Mouse (Mus musculus): Measurements from ENCODE around the gene Gm35315. TPM values are rescaled to one million over a fixed set of nuclear protein-coding genes. Genes with fewer than 3 reads are reported as not detected.
"Not testable (repeated sequence)": the region's sequence is repeated elsewhere in the genome, so short reads cannot be mapped to it uniquely, and the experiment has no call there.

Gene Gm35315
- polyA plus RNA-seq, 1 experiment from 2014 or later: 0.64 TPM

GRCm38 (mm10) chr5:110101716-110102347 lies 7.6 kb upstream of the Gm35315 start:
- ChIA-PET CTCF (no interaction called here), POLR2A (no interaction called here)
- in situ Hi-C loops (cut with MboI; ENCODE audit: low pct_unique_long_range_greater_than_20kb): loop anchor here (10.0 kb wide), 1 partner anchor 47 kb away; no protein-coding TSS in a partner anchor
- TF ChIP-seq CTCF (IDR thresholded peaks at IDR 0.05): no peak
- ATAC-seq (no peak), DNase-seq (ENCODE audit: low read depth, low spot score) (no peak)
- H3K27me3 ChIP-seq: no peaks in the 10 kb centered on the region

GRCm38 (mm10) chr5:110100921-110101631 lies 6.9 kb upstream of the Gm35315 start:
- ChIA-PET CTCF (no interaction called here), POLR2A (no interaction called here)
- H3K27me3 ChIP-seq: no peaks in the 10 kb centered on the region
- in situ Hi-C loops (cut with MboI; ENCODE audit: low pct_unique_long_range_greater_than_20kb): loop anchor here (10.0 kb wide), 1 partner anchor 46 kb away; no protein-coding TSS in a partner anchor
- no peak for TF ChIP-seq CTCF (IDR thresholded peaks at IDR 0.05)
- ATAC-seq: no peak
- DNase-seq (ENCODE audit: low read depth, low spot score): no peak

- POLR2A ChIA-PET: no interaction called here
- TF ChIP-seq CTCF (IDR thresholded peaks at IDR 0.05): no peak
- ATAC-seq (no peak), DNase-seq (ENCODE audit: low read depth, low spot score) (no peak)
- H3K27me3 ChIP-seq: no peaks in the 10 kb centered on the region
- in situ Hi-C loops (cut with MboI; ENCODE audit: low pct_unique_long_range_greater_than_20kb): loop anchor here (10.0 kb wide), 1 partner anchor 45 kb away; no protein-coding TSS in a partner anchor
- CTCF ChIA-PET: no interaction called here
These were observed 5.7 kb upstream of the Gm35315 start, which contains the start of gene Plcxd1 for GRCm38 (mm10) chr5:110099656-110100580. TSS of gene Plcxd1 (plus strand) at chr5:110099969.

- DNase-seq (ENCODE audit: low read depth, low spot score): no peak
These were observed 4.8 kb upstream of the Gm35315 start for GRCm38 (mm10) chr5:110098991-110099477.

GRCm38 (mm10) chr5:110094847-110095213 lies 610 bp upstream of the Gm35315 start:
- ChIA-PET POLR2A (interaction anchor here (1.5 to 1.6 kb wide), 2 partner anchors 9 to 12 kb away, joined by 3 to 5 read pairs; no protein-coding TSS in a partner anchor), CTCF (no interaction called here)
- no peak for DNase-seq (ENCODE audit: low read depth, low spot score)
- TF ChIP-seq CTCF (IDR thresholded peaks at IDR 0.05): no peak
- in situ Hi-C loops (cut with MboI; ENCODE audit: low pct_unique_long_range_greater_than_20kb): no loop called here
- no peaks in the 10 kb centered on the region for H3K27me3 ChIP-seq
- ATAC-seq: peak; percentile 46

More at GRCm38 (mm10) chr5:110098991-110099477, 4.8 kb upstream of the Gm35315 start:
- ChIA-PET POLR2A (no interaction called here), CTCF (no interaction called here)
- H3K27me3 ChIP-seq: no peaks in the 10 kb centered on the region
- in situ Hi-C loops (cut with MboI; ENCODE audit: low pct_unique_long_range_greater_than_20kb): no loop called here
- no peak for TF ChIP-seq CTCF (IDR thresholded peaks at IDR 0.05)
- ATAC-seq: no peak

GRCm38 (mm10) chr5:110091546-110091945 lies 2.7 kb downstream of the Gm35315 start:
- DNase-seq (ENCODE audit: low read depth, low spot score) (no peak), ATAC-seq (no peak)
- in situ Hi-C loops (cut with MboI; ENCODE audit: low pct_unique_long_range_greater_than_20kb): no loop called here
- TF ChIP-seq CTCF (IDR thresholded peaks at IDR 0.05): no peak
- ChIA-PET CTCF (no interaction called here), POLR2A (no interaction called here)
- no peaks in the 10 kb centered on the region for H3K27me3 ChIP-seq

- CTCF ChIA-PET: no interaction called here
- no peak for DNase-seq (ENCODE audit: low read depth, low spot score)
- POLR2A ChIA-PET: interaction anchor here (0.6 kb wide), 1 partner anchor 162 kb away, joined by 3 read pairs; no protein-coding TSS in a partner anchor
- ATAC-seq: no peak
- in situ Hi-C loops (cut with MboI; ENCODE audit: low pct_unique_long_range_greater_than_20kb): no loop called here
- TF ChIP-seq CTCF (IDR thresholded peaks at IDR 0.05): no peak
- H3K27me3 ChIP-seq: no peaks in the 10 kb centered on the region
These were observed 7.9 kb downstream of the Gm35315 start for GRCm38 (mm10) chr5:110086161-110086866.

- DNase-seq (ENCODE audit: low read depth, low spot score) (no peak), ATAC-seq (no peak)
- POLR2A ChIA-PET: no interaction called here
- TF ChIP-seq CTCF (IDR thresholded peaks at IDR 0.05): no peak
- in situ Hi-C loops (cut with MboI; ENCODE audit: low pct_unique_long_range_greater_than_20kb): loop anchor here (5.0 kb wide), 1 partner anchor 41 kb away; no protein-coding TSS in a partner anchor
- CTCF ChIA-PET: no interaction called here
- H3K27me3 ChIP-seq: no peaks in the 10 kb centered on the region
These were observed 11.3 kb downstream of the Gm35315 start for GRCm38 (mm10) chr5:110082961-110083360.

- in situ Hi-C loops (cut with MboI; ENCODE audit: low pct_unique_long_range_greater_than_20kb); ATAC-seq; CTCF ChIA-PET; POLR2A ChIA-PET; H3K27me3 ChIP-seq; DNase-seq (ENCODE audit: low read depth, low spot score): not testable (repeated sequence)
These were observed 21.8 kb downstream of the Gm35315 start, which contains the start of gene Gm17655 for GRCm38 (mm10) chr5:110072413-110072812. TSS of gene Gm17655 (minus strand) at chr5:110072513.

All from Patski (cell line).